Mouse (Mus musculus): Measurements from ENCODE around the gene Glt6d1.

DNA sequence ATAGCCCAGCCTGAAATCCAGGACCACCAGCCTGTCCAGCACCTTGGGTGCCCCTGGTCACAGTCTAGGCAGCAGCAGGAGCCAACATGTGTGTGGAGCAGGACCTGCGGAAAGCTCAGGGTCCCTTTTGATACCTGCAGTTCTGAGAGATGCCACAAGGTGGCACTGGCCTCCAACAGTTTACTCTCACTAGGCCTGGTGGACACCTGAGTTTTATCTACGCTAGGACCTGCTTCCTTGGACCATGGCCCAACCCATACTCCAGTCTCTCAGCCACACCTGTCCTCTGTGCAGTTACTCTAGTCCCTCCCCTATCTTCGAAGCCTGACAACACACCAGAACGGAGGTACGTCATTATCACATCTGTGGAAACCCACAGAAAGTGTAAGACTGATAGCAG is 20.6 kb upstream of the Glt6d1 start:
- TF ChIP-seq POLR2A (IDR thresholded peaks at IDR 0.05; ENCODE audit: borderline replicate concordance, insufficient read depth, low read length) (no peak), CTCF (IDR thresholded peaks at IDR 0.05; ENCODE audit: borderline replicate concordance, insufficient read depth, low read depth, low read length) (peak; percentile 97)
